8 mouse cellular contexts compared by ENCODE assay signal in genomic region chr1:74661448-74662195, GRCm38 (mm10). TPM values are rescaled to one million over a fixed set of nuclear protein-coding genes. Genes with fewer than 3 reads are reported as not detected.
DNase-seq lines count a peak whose midpoint lies in the region; ATAC-seq and TF ChIP-seq lines count a peak whose summit lies in the region.

Gene Ttll4, plus strand, starts transcription at chr1:74661745.

- 0 out of 2 replicates have a peak, but pooled peaks have one; percentile 21 for TF ChIP-seq EP300 in ES-Bruce4 (IDR thresholded peaks at IDR 0.05; ENCODE audit: insufficient read depth, low read depth, low read length)
- TF ChIP-seq EP300 in liver, postnatal 0 days (IDR thresholded peaks at IDR 0.05; ENCODE audit: low read depth): no peak

- TF ChIP-seq POLR2A in ES-Bruce4 (IDR thresholded peaks at IDR 0.05; ENCODE audit: insufficient read depth, low read length): no peak

- H3K4me1 ChIP-seq in ES-Bruce4 (ENCODE audit: control insufficient read depth, insufficient read depth, low read length): no peaks in the 10 kb centered on the region
- H3K4me1 ChIP-seq in forebrain, embryonic 13.5 days: peaks cover 18% of the 10 kb centered on the region
- H3K4me1 ChIP-seq in liver, postnatal 0 days (ENCODE audit: insufficient read depth): peaks cover 10% of the 10 kb centered on the region
- H3K4me1 ChIP-seq in neural tube, embryonic 14.5 days (ENCODE audit: control insufficient read depth, insufficient read depth, low read length): peaks cover 6% of the 10 kb centered on the region

- H3K4me3 ChIP-seq in ES-Bruce4 (ENCODE audit: low read depth, low read length): peak within 1 kb of the TSS; percentile 90
- peak within 1 kb of the TSS; percentile 85 for H3K4me3 ChIP-seq in forebrain, embryonic 13.5 days
- H3K4me3 ChIP-seq in liver, postnatal 0 days (ENCODE audit: low read depth, low read length): peak within 1 kb of the TSS; percentile 93
- peak within 1 kb of the TSS; percentile 84 for H3K4me3 ChIP-seq in neural tube, embryonic 14.5 days (ENCODE audit: low read depth, low read length)

- peak; percentile 96 for DNase-seq in heart, postnatal 10 days
- peak; percentile 75 for DNase-seq in large intestine, adult 2 months (ENCODE audit: low read depth, low spot score)
- peak; percentile 93 for DNase-seq in liver, postnatal 0 days
- peak; percentile 96 for DNase-seq in testis, postnatal 10 days (ENCODE audit: low spot score)

- 3% methylated on average over 55 of the region's 66 CpGs for WGBS in forebrain, embryonic 13.5 days
- WGBS in large intestine, adult 2 months: under 1% methylated on average over 66 of the region's 66 CpGs
- under 1% methylated on average over 53 of the region's 66 CpGs for whole genome bisulfite sequencing in liver, postnatal 0 days (ENCODE audit: insufficient replicate concordance)
- WGBS in neural tube, embryonic 14.5 days: under 1% methylated on average over 35 of the region's 66 CpGs

- peak; percentile 50 for TF ChIP-seq CTCF in ES-Bruce4 (IDR thresholded peaks at IDR 0.05; ENCODE audit: low read depth, low read length)
- peak; percentile 78 for TF ChIP-seq CTCF in liver, postnatal 0 days (IDR thresholded peaks at IDR 0.05; ENCODE audit: low read depth)

- ATAC-seq in cerebellum, adult (ENCODE audit: insufficient number of reproducible peaks, low FRiP score, low TSS enrichment): peak; percentile 98
- ATAC-seq in forebrain, embryonic 13.5 days: peak; percentile 98
- peak; percentile 100 for ATAC-seq in liver, postnatal 0 days
- peak; percentile 99 for ATAC-seq in neural tube, embryonic 14.5 days (ENCODE audit: low read depth)

- intact Hi-C loops in heart, postnatal 10 days (cut with DNase I): no loop called here

- no peaks in the 10 kb centered on the region for H3K27me3 ChIP-seq in ES-Bruce4 (ENCODE audit: control insufficient read depth, insufficient read depth, low read length, poor library complexity, severe bottlenecking)
- no peaks in the 10 kb centered on the region for H3K27me3 ChIP-seq in forebrain, embryonic 13.5 days
- H3K27me3 ChIP-seq in liver, postnatal 0 days (ENCODE audit: insufficient read depth, low read length): no peaks in the 10 kb centered on the region
- H3K27me3 ChIP-seq in neural tube, embryonic 14.5 days (ENCODE audit: control insufficient read depth, insufficient read depth, low read length): no peaks in the 10 kb centered on the region

- H3K27ac ChIP-seq in ES-Bruce4 (ENCODE audit: insufficient read depth, low read length): peak within 1 kb of the TSS; percentile 44; the same call in 1 of the 2 replicates
- H3K27ac ChIP-seq in forebrain, embryonic 13.5 days: peak within 1 kb of the TSS; percentile 83
- peak within 1 kb of the TSS; percentile 76 for H3K27ac ChIP-seq in liver, postnatal 0 days (ENCODE audit: low read depth)
- H3K27ac ChIP-seq in neural tube, embryonic 14.5 days (ENCODE audit: low read depth, low read length): peak within 1 kb of the TSS; percentile 75

- peak within 1 kb of the TSS; percentile 98 for H3K9ac ChIP-seq in ES-Bruce4 (ENCODE audit: low read depth, poor library complexity, severe bottlenecking)
- H3K9ac ChIP-seq in forebrain, embryonic 13.5 days: peak within 1 kb of the TSS; percentile 86
- H3K9ac ChIP-seq in liver, postnatal 0 days (replicated peaks): peak within 1 kb of the TSS; percentile 83
- peak within 1 kb of the TSS; percentile 72 for H3K9ac ChIP-seq in neural tube, embryonic 14.5 days (replicated peaks; ENCODE audit: low read depth, low read length)

- H3K36me3 ChIP-seq in ES-Bruce4 (ENCODE audit: control insufficient read depth, insufficient read depth, low read length, poor library complexity, severe bottlenecking): peaks cover 2% of the 10 kb centered on the region
- H3K36me3 ChIP-seq in forebrain, embryonic 13.5 days (ENCODE audit: poor library complexity, severe bottlenecking): no peaks in the 10 kb centered on the region
- H3K36me3 ChIP-seq in liver, postnatal 0 days (replicated peaks; ENCODE audit: insufficient read depth, low read length): 0 out of 2 replicates have a peak, but pooled peaks cover 2% of the 10 kb centered on the region
- H3K36me3 ChIP-seq in neural tube, embryonic 14.5 days (ENCODE audit: control insufficient read depth, insufficient read depth, low read length): no peaks in the 10 kb centered on the region

- H3K4me2 ChIP-seq in forebrain, embryonic 13.5 days: peak within 1 kb of the TSS; percentile 72
- peak within 1 kb of the TSS; percentile 90 for H3K4me2 ChIP-seq in liver, postnatal 0 days (ENCODE audit: low read depth, low read length)
- H3K4me2 ChIP-seq in neural tube, embryonic 14.5 days (ENCODE audit: low read depth, low read length): peak within 1 kb of the TSS; percentile 75

- peaks cover 8% of the 10 kb centered on the region for H3K9me3 ChIP-seq in ES-Bruce4 (replicated peaks; ENCODE audit: control insufficient read depth, insufficient read depth, low read length, poor library complexity, severe bottlenecking)
- no peaks in the 10 kb centered on the region for H3K9me3 ChIP-seq in forebrain, embryonic 13.5 days (replicated peaks)
- H3K9me3 ChIP-seq in liver, postnatal 0 days (ENCODE audit: low read length): no peaks in the 10 kb centered on the region
- H3K9me3 ChIP-seq in neural tube, embryonic 14.5 days (ENCODE audit: control insufficient read depth, low read length): no peaks in the 10 kb centered on the region

RNA-seq across cellular contexts. Expression of gene Ttll4, which starts in this region (rescaled TPM):
- polyA plus RNA-seq in ES-Bruce4 (2011; ENCODE audit: insufficient read depth, insufficient read length, low read depth, missing spikeins): 123 and 129 TPM in 2 replicates
- 16.7 and 21.2 TPM in 2 replicates for polyA plus RNA-seq in forebrain, embryonic 13.5 days (2015; fragmentation: Nextera tagmentation; extraction: Ambion mirVana)
- total RNA-seq in heart, postnatal 10 days (2021): 10 to 100 TPM; 17.3 TPM
- 9.1 and 14.3 TPM in 2 replicates for polyA plus RNA-seq in large intestine, adult 2 months (2012; rRNA removed)
- polyA plus RNA-seq in liver, postnatal 0 days (2015; fragmentation: Nextera tagmentation; extraction: Ambion mirVana): 2.4 and 2.5 TPM in 2 replicates
- polyA plus RNA-seq in neural tube, embryonic 14.5 days (2014; fragmentation: Nextera tagmentation; extraction: Ambion mirVana): 11.6 and 17.1 TPM in 2 replicates

Comparison
In these comparisons a context has a peak if more than half of its experiments do, and no peak if none do; other contexts are left out.
1. Peak in every context shown above with its lines: DNase-seq, ATAC-seq, H3K4me3 ChIP-seq and H3K27ac ChIP-seq.